Mouse (Mus musculus) ovary, adult 10 weeks (tissue): Measurements from ENCODE around the gene Vmn1r237. TPM values are rescaled to one million over a fixed set of nuclear protein-coding genes. Genes with fewer than 3 reads are reported as not detected.

ENCODE experiments used
- polyA plus RNA-seq: library from polyadenylated mRNA; stranded (reverse); fragments of 350-450 nt; fragmentation: Illumina TruSeq; extraction: RNeasy Lipid Tissue Mini Kit (QIAGEN cat#74804); gene quantifications from one replicate; pipeline ENCODE4 v1.2.3, GENCODE M21; 2014

The Vmn1r237 gene
- not detected for polyA plus RNA-seq

DNA sequence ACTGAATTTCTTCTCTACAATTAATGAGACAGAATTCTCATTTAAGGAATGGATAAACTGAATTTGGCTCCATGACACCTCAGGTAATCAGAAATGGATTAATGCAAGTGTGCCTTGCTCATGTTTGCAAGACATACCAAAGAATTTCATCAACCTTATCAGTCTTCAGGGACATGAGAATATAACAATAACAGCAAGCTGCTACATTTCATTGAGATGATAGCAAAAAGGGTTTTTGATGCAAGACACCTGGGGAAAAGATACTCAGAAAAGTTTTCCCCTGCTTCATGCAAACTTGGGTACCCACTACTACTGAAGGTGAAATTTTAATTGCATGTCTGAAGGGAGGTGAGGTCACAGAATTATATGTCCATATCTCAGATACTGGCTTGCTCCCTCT is at the start of gene Vmn1r237:
TSS of gene Vmn1r237 (plus strand) at position 301 of the 400 bp plus-strand sequence.

DNA sequence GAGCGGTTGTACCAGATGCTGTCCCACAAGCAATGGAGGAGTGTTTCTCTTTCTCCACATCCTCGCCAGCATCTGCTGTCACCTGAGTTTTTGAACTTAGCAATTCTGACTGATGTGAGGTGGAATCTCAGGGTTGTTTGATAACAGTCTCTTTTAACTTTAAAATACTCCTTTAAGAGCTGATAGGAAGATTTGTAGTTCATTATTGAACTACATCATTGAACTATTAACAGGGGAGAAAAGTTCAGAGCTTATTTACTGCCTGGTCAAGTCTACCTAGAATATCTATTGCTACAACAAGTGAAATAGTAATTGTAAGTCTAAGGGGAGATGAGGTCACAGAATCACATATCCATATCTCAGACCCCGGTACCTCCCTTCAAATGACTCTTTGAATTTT is 29.0 kb upstream of the Vmn1r237 start, which contains the start of gene Vmn1r236:
TSS of gene Vmn1r236 (plus strand) at position 301 of the 400 bp plus-strand sequence.

Other genes with a start within 250 kb of the Vmn1r237 start
- not detected for gene Vmn1r234, start 85.8 kb upstream of the Vmn1r237 start, polyA plus RNA-seq
- gene Vmn1r235, start 55.5 kb upstream of the Vmn1r237 start, polyA plus RNA-seq = not detected
- gene Vmn1r236, start 28.9 kb upstream of the Vmn1r237 start, polyA plus RNA-seq = not detected
- gene Zfp677, start 71.9 kb downstream of the Vmn1r237 start, polyA plus RNA-seq = 50.4 TPM
- gene Zfp54, start 111.4 kb downstream of the Vmn1r237 start, polyA plus RNA-seq = 20.8 TPM
- gene Zfp51, start 138.5 kb downstream of the Vmn1r237 start, polyA plus RNA-seq = 72.9 TPM
- 57.2 TPM for gene Zfp53, start 177.1 kb downstream of the Vmn1r237 start, polyA plus RNA-seq
- 124 TPM for gene Zfp52, start 223.7 kb downstream of the Vmn1r237 start, polyA plus RNA-seq